Mouse (Mus musculus) ovary, adult 2 months (tissue): ENCODE measurements around the gene Cacna1d. TPM values are rescaled to one million over a fixed set of nuclear protein-coding genes. Genes with fewer than 3 reads are reported as not detected.

Experiments
- polyA plus RNA-seq: library from polyadenylated mRNA; depleted of rRNA; stranded (reverse); fragments of >200 nt; gene quantifications from 2 replicates; pipeline ENCODE4 v1.2.3, GENCODE M21; 2012; rRNA removed

Cacna1d gene
- polyA plus RNA-seq, result 12.9 and 13.5 TPM in 2 replicates

DNA sequence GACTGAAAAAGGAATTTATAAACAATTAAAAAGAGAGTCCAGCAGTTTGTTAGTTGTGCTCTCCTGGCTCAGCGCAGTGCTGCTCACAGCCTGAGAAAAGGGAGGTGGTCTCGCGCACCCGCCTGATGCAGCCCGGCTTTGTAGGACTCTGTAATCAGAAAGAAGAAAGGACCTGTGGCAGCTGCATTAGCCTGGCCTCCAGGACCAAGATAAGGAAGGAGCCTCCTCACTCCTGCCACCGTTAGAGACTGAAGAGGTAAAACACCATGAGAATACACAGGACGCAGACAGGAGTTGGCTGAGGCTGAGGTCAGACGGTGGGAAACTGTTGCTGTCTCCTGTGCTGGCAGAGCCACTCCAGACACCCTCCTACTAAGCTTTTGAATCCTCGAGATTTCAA, at the start of gene Cacna1d:
Gene Cacna1d (minus strand): TSS at position 114 of the 400 bp plus-strand sequence.

DNA sequence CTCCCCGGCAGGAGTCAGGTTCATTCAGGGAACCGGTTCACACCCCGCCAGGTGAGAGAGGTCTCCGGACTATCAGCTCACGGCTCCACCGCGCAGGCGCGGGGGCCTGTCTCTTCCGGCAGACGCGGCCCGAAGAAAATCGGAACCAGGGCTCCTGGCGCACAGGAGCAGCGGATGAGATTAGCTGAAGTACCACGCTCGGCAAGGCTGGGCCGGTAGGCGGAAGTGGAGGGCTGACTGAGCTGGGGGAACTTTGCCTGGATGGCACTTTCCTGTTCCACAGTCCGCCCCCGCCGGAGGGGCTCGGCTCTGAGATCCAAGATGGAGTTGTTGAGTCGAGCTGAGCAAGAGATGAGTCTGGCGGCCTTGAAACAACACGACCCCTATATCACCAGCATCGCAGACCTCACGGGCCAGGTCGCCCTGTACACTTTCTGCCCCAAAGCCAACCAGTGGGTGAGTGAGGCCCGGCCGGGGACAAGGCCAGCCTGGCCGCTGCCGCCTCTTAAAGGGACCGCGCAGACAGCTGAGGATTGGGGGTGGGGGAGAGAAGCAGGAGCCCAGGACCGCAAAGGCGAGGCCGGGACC, 11.8 kb downstream of the Cacna1d start, which contains the start of gene Dcp1a:
Gene Dcp1a (plus strand): TSS at position 175 of the 588 bp plus-strand sequence.

DNA sequence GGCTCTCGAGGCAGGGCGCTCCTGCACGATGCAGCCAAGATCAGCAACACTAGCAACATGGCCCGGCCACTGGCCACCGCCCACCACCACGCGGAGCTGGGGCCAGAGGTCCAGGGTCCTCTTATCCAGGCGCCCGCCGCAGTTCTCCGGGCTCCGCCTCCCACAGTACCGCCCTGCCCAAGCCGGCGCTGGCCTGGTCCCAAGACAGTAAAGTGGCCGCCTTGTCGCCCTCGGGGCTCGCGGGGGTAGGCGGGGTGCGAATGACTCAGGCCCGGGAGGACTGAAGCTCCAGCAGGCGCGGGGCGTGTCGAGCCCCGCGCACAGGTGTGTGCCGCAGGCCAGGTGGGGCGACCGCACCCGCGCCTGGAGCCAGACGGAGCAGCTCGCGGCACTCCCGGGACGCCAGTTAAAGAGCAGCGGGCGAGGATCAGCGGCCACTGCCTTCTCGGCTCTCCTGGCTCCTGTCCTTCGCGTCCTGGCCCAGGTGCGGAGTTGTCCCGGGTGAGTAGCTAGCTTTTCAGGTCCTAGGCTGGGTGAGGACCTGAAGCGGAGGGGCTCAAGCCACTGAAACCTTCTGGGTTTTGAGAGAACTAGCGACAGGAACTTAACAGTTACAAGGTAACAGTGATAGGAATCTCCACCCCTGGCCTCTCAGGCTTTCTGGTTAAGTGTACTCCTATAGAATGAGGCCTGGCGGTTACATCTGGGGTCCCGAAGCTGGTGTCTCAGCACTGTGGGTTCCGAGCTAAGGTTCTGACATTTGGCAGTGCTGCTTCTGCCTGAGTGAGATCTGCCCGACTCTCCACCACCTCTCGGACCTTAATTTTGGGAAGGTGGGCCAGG, 482.3 kb downstream of the Cacna1d start, which contains the start of the genes Il17rb and Chdh:
Gene Il17rb (minus strand): TSS at position 164 of the 843 bp plus-strand sequence.
Gene Chdh (plus strand): TSS at position 291 of the 843 bp plus-strand sequence.

Other genes starting within 250 kb of the Cacna1d start
- gene Dcp1a, start 11.9 kb downstream of the Cacna1d start, polyA plus RNA-seq, result 54.0 and 80.4 TPM in 2 replicates
- 388 and 461 TPM in 2 replicates for gene Tkt, start 56.9 kb upstream of the Cacna1d start, polyA plus RNA-seq
- gene Prkcd, start 134.8 kb upstream of the Cacna1d start, polyA plus RNA-seq, result 209 and 252 TPM in 2 replicates
- gene Rft1, start 162.9 kb upstream of the Cacna1d start, polyA plus RNA-seq, result 20.8 and 27.4 TPM in 2 replicates
- 1.1 TPM in 2 replicates for gene Sfmbt1, start 223.4 kb upstream of the Cacna1d start, polyA plus RNA-seq